Mouse (Mus musculus) liver, postnatal 0 days (tissue): ENCODE results near the gene Strip1. TPM values are rescaled to one million over a fixed set of nuclear protein-coding genes. Genes with fewer than 3 reads are reported as not detected.

Source experiments
- ATAC-seq: fragments of 200-750 bp; cut with Nextera tagmentation; 2 replicates; pipeline ENCODE4 v1.8.0; 2017; ENCODE audit warnings: mild to moderate bottlenecking, moderate library complexity
- DNase-seq: peaks from one replicate; pipeline ENCODE4 v3.0.0-alpha.2; 2016
- H3K27ac ChIP-seq: fragments of 300-500 bp; sonication (generic); 2 replicates; pipeline ENCODE4 v1.5.1; 2014; ENCODE audit warnings: antibody characterized with exemption, moderate library complexity, mild to moderate bottlenecking, low read depth
- H3K27me3 ChIP-seq: fragments of 300-500 bp; sonication (generic); 2 replicates; pipeline ENCODE4 v1.6.1; 2014; ENCODE audit warnings: low read length, control low read depth, mixed read lengths; ENCODE audit not compliant: insufficient read depth
- H3K36me3 ChIP-seq: fragments of 300-500 bp; sonication (generic); replicated peaks from 2 replicates; pipeline ENCODE4 v1.6.1; 2014; ENCODE audit warnings: mild to moderate bottlenecking, control low read depth, low read length, moderate library complexity, mixed read lengths; ENCODE audit not compliant: insufficient read depth
- H3K4me1 ChIP-seq: fragments of 300-500 bp; sonication (generic); 2 replicates; pipeline ENCODE4 v1.6.1; 2014; ENCODE audit warnings: antibody characterized with exemption, mild to moderate bottlenecking, control low read depth; ENCODE audit not compliant: insufficient read depth
- H3K4me2 ChIP-seq: fragments of 300-500 bp; sonication (generic); 2 replicates; pipeline ENCODE4 v1.6.1; 2014; ENCODE audit warnings: low read depth, mild to moderate bottlenecking, low read length, moderate library complexity, mixed read lengths
- H3K4me3 ChIP-seq: fragments of 300-500 bp; sonication (generic); 2 replicates; pipeline ENCODE4 v1.5.1; 2014; ENCODE audit warnings: low read depth, low read length
- H3K9ac ChIP-seq: fragments of 300-500 bp; sonication (generic); replicated peaks from 2 replicates; pipeline ENCODE4 v1.6.1; 2014; ENCODE audit warnings: mild to moderate bottlenecking, moderate library complexity
- H3K9me3 ChIP-seq: fragments of 300-500 bp; sonication (generic); 2 replicates; pipeline ENCODE4 v1.6.1; 2016; ENCODE audit warnings: mild to moderate bottlenecking, control low read depth, low read length, mixed read lengths
- CTCF ChIP-seq: sonication (generic); IDR thresholded peaks from 2 replicates; pipeline ENCODE4 v1.5.1; 2016; ENCODE audit warnings: antibody characterized with exemption, low read depth
- EP300 ChIP-seq: IDR thresholded peaks from 2 replicates; pipeline ENCODE4 v1.6.1; 2016; ENCODE audit warnings: antibody characterized with exemption, low read depth, mild to moderate bottlenecking
- WGBS: fragments of 180-500 bp; shearing (Covaris S2); extraction: QIAGEN DNeasy Blood & Tissue Kit; methylation state at CpG from one replicate; pipeline ENCODE4 v1.1.7; 2014; ENCODE audit not compliant: insufficient replicate concordance; 5-methylcytosine and 5-hydroxymethylcytosine counted together
- polyA plus RNA-seq: library from polyadenylated mRNA; unstranded; fragments of >200 nt; fragmentation: Nextera tagmentation; extraction: Ambion mirVana; gene quantifications from 2 replicates; pipeline ENCODE4 v1.2.1, GENCODE M21; 2015

The Strip1 gene
- polyA plus RNA-seq, 1 experiment from 2014 or later = 7.0 TPM

DNA sequence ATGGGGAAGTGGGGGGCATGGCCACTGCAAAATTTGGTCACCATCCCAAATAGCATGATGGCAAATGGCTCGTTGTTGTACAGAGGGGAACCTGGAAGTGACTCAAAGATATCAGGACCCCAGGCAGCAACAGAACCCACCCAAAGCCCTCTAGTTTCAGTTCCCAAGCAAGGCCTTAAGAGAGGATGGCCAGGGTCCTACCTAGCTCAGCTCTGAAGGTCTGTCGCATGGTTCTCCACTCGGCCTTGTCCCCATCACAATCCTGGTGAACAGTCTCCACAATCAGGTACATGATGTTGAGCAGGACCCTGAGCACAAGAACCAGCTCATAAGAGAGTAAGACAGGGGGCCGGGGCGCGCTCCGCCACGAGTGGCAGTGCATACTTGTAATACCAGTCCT lies 7.1 kb downstream of the Strip1 start:
- Histone ChIP-seq H3K9ac (no peak overlapping the region), H3K9me3 (no peaks in the 10 kb centered on the region), H3K4me3 (no peak overlapping the region), H3K36me3 (peaks cover 77% of the 10 kb centered on the region), H3K27me3 (no peaks in the 10 kb centered on the region), H3K4me2 (no peak overlapping the region), H3K27ac (no peak overlapping the region), H3K4me1 (no peaks in the 10 kb centered on the region)
- WGBS = 86% methylated on average over 8 of the region's 8 CpGs
- no peak for DNase-seq
- TF ChIP-seq EP300 = no peak
- no peak for TF ChIP-seq CTCF
- no peak for ATAC-seq

- ATAC-seq (no peak), DNase-seq (no peak)
- Histone ChIP-seq H3K36me3 (peaks cover 87% of the 10 kb centered on the region), H3K27me3 (no peaks in the 10 kb centered on the region), H3K4me3 (no peak overlapping the region), H3K4me2 (no peak overlapping the region), H3K27ac (no peak overlapping the region), H3K9me3 (no peaks in the 10 kb centered on the region), H3K4me1 (no peaks in the 10 kb centered on the region), H3K9ac (no peak overlapping the region)
- 86% methylated on average over 7 of the region's 7 CpGs for WGBS
- no peak for TF ChIP-seq EP300
- no peak for TF ChIP-seq CTCF
Measured at GRCm38 (mm10) chr3:107622537-107622936, 9.0 kb downstream of the Strip1 start.

DNA sequence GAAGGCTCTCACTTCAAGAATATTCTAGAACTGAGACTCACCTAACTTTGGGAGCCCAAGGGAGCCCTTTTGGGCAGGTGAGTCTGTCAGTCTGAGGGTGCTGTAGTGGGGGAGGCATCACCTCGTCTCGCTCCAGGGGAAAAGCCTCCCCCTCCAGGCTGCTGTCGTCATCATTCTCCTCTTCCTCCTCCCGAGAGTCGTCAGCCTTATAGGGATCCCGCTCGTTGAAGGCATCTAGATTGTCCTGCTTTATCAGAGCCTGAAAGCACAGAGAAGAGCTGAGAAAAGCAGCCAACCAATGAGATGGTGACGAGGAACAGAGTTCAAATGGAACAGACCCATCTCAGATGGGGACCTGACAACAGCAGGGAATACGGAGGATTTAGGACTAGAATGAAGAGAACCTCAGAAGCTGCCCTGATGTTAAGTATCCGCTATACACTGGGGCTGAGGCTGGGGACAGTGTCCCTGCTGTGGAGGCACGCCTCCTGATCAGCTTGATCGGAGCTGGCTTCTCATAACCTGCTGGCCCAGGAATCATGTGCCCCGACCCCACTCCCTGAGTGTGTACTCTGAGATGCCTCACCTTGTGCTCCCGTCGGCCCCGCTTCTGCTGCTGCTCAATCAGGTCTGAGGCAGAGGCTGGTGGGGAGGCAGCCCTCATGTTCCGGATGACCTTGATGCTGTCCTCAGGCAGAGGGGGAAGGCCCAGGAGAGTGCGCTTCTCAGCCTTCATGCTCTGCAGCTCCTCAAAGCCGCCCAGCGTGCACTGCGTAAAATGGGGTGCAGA lies 10.0 kb downstream of the Strip1 start:
- no peak overlapping the region for H3K4me3 ChIP-seq
- H3K4me1 ChIP-seq = no peaks in the 10 kb centered on the region

GRCm38 (mm10) chr3:107619911-107620310 lies 11.6 kb downstream of the Strip1 start:
- H3K4me2 ChIP-seq = no peak overlapping the region
- peaks cover 84% of the 10 kb centered on the region for H3K36me3 ChIP-seq
- no peak for DNase-seq
- H3K4me1 ChIP-seq = no peaks in the 10 kb centered on the region
- H3K27me3 ChIP-seq = no peaks in the 10 kb centered on the region
- 86% methylated on average over 6 of the region's 6 CpGs for WGBS
- no peak overlapping the region for H3K4me3 ChIP-seq
- H3K9ac ChIP-seq = no peak overlapping the region
- ATAC-seq = no peak
- no peaks in the 10 kb centered on the region for H3K9me3 ChIP-seq
- H3K27ac ChIP-seq = no peak overlapping the region
- TF ChIP-seq CTCF = no peak
- no peak for TF ChIP-seq EP300

More for the DNA sequence above, 10.0 kb downstream of the Strip1 start:
- H3K9me3 ChIP-seq = no peaks in the 10 kb centered on the region
- WGBS = 86% methylated on average over 21 of the region's 21 CpGs
- no peak for TF ChIP-seq CTCF
- no peak for TF ChIP-seq EP300
- peaks cover 85% of the 10 kb centered on the region for H3K36me3 ChIP-seq
- no peak for ATAC-seq
- no peaks in the 10 kb centered on the region for H3K27me3 ChIP-seq
- no peak overlapping the region for H3K27ac ChIP-seq
- no peak for DNase-seq
- no peak overlapping the region for H3K4me2 ChIP-seq
- no peak overlapping the region for H3K9ac ChIP-seq

GRCm38 (mm10) chr3:107617800-107618199 lies 13.7 kb downstream of the Strip1 start:
- Histone ChIP-seq H3K27me3 (no peaks in the 10 kb centered on the region), H3K4me2 (no peak overlapping the region), H3K36me3 (peaks cover 90% of the 10 kb centered on the region), H3K4me1 (no peaks in the 10 kb centered on the region), H3K9me3 (no peaks in the 10 kb centered on the region), H3K27ac (no peak overlapping the region), H3K9ac (no peak overlapping the region; the same call in 1 of the 2 replicates), H3K4me3 (no peak overlapping the region)
- no peak for TF ChIP-seq CTCF
- no peak for TF ChIP-seq EP300
- DNase-seq (no peak), ATAC-seq (no peak)
- 83% methylated on average over 3 of the region's 3 CpGs for WGBS

- ATAC-seq = peak; percentile 65
- no peak overlapping the region for H3K4me2 ChIP-seq
- DNase-seq = peak; percentile 76
- TF ChIP-seq EP300 (no peak), CTCF (peak; percentile 93)
- 88% methylated on average over 11 of the region's 11 CpGs for WGBS
- H3K27me3 ChIP-seq = no peaks in the 10 kb centered on the region
- no peak overlapping the region for H3K9ac ChIP-seq
- H3K27ac ChIP-seq = no peak overlapping the region
- H3K4me3 ChIP-seq = no peak overlapping the region
- H3K9me3 ChIP-seq = no peaks in the 10 kb centered on the region
- peaks cover 56% of the 10 kb centered on the region for H3K36me3 ChIP-seq
- no peaks in the 10 kb centered on the region for H3K4me1 ChIP-seq
Measured at GRCm38 (mm10) chr3:107612902-107613525, 18.5 kb downstream of the Strip1 start.
